Mouse (Mus musculus) heart, postnatal 0 days (tissue): ENCODE results near the gene Elf2. TPM values are rescaled to one million over a fixed set of nuclear protein-coding genes. Genes with fewer than 3 reads are reported as not detected.
A peak's percentile ranks its signal among the peaks of the same experiment; 100 is the strongest.

ENCODE experiments used
- ATAC-seq: fragments of 200-750 bp; cut with Nextera tagmentation; 2 replicates; pipeline ENCODE4 v1.8.0; 2017; ENCODE audit warnings: low read depth, moderate number of reproducible peaks, moderate library complexity; ENCODE audit not compliant: insufficient read depth
- DNase-seq: peaks from one replicate; pipeline ENCODE4 v3.0.0-alpha.2; 2016; ENCODE audit warnings: low spot score
- H3K27ac ChIP-seq: fragments of 300-500 bp; sonication (generic); 2 replicates; pipeline ENCODE4 v1.5.1; 2014; ENCODE audit warnings: low read depth, mild to moderate bottlenecking
- H3K27me3 ChIP-seq: fragments of 300-500 bp; sonication (generic); 2 replicates; pipeline ENCODE4 v1.6.1; 2014; ENCODE audit warnings: low read length, mixed read lengths; ENCODE audit not compliant: control insufficient read depth, insufficient read depth
- H3K36me3 ChIP-seq: fragments of 300-500 bp; sonication (generic); replicated peaks from 2 replicates; pipeline ENCODE4 v1.6.1; 2014; ENCODE audit warnings: low read length, mixed read lengths; ENCODE audit not compliant: control insufficient read depth, insufficient read depth
- H3K4me1 ChIP-seq: fragments of 300-500 bp; sonication (generic); 2 replicates; pipeline ENCODE4 v1.6.1; 2014; ENCODE audit warnings: antibody characterized with exemption; ENCODE audit not compliant: control insufficient read depth, insufficient read depth
- H3K4me2 ChIP-seq: fragments of 300-500 bp; sonication (generic); 2 replicates; pipeline ENCODE4 v1.6.1; 2014; ENCODE audit warnings: low read depth, mild to moderate bottlenecking, low read length, moderate library complexity
- H3K4me3 ChIP-seq: fragments of 300-500 bp; sonication (generic); 2 replicates; pipeline ENCODE4 v1.5.1; 2014; ENCODE audit warnings: low read depth, low read length
- H3K9ac ChIP-seq: fragments of 300-500 bp; sonication (generic); replicated peaks from 2 replicates; pipeline ENCODE4 v1.6.1; 2014; ENCODE audit warnings: low read depth, low read length, mixed read lengths
- H3K9me3 ChIP-seq: fragments of 300-500 bp; sonication (generic); replicated peaks from 2 replicates; pipeline ENCODE4 v1.6.1; 2016; ENCODE audit warnings: low read length; ENCODE audit not compliant: control insufficient read depth
- CTCF ChIP-seq: IDR thresholded peaks from 2 replicates; pipeline ENCODE4 v1.5.1; 2016; ENCODE audit warnings: antibody characterized with exemption, control low read depth, low read depth
- EP300 ChIP-seq: IDR thresholded peaks from 2 replicates; pipeline ENCODE4 v1.6.1; 2016; ENCODE audit warnings: antibody characterized with exemption, low read depth
- WGBS: fragments of 180-500 bp; shearing (Covaris S2); extraction: QIAGEN DNeasy Blood & Tissue Kit; methylation state at CpG from one replicate; pipeline ENCODE4 v1.1.7; 2014; 5-methylcytosine and 5-hydroxymethylcytosine counted together
- polyA plus RNA-seq: library from polyadenylated mRNA; unstranded; fragments of >200 nt; fragmentation: Nextera tagmentation; extraction: Ambion mirVana; gene quantifications from 2 replicates; pipeline ENCODE4 v1.2.1, GENCODE M21; 2015
- total RNA-seq: library from RNA; depleted of rRNA; stranded (reverse); fragments of >200 nt; gene quantifications from 2 replicates; pipeline ENCODE4 v1.2.3, GENCODE M21; 2014; ENCODE audit warnings: low replicate concordance

The Elf2 gene
- total and polyA plus RNA-seq, 2 experiments from 2014 or later = 46.5 to 84.0 TPM

GRCm38 (mm10) chr3:51333234-51333889 lies 7.1 kb downstream of the Elf2 start:
- H3K36me3 ChIP-seq = no peaks in the 10 kb centered on the region
- DNase-seq (peak; percentile 71), ATAC-seq (peak; percentile 87)
- peak overlapping the region; percentile 79 for H3K27ac ChIP-seq
- H3K4me1 ChIP-seq = peaks cover 10% of the 10 kb centered on the region
- peak overlapping the region; percentile 32 for H3K4me3 ChIP-seq
- H3K4me2 ChIP-seq = peak overlapping the region; percentile 46
- H3K9ac ChIP-seq = peak overlapping the region; percentile 22; the same call in 1 of the 2 replicates
- TF ChIP-seq EP300 (peak; percentile 60; the same call in 1 of the 2 replicates), CTCF (no peak)
- 20% methylated on average over 10 of the region's 10 CpGs for WGBS
- no peaks in the 10 kb centered on the region for H3K27me3 ChIP-seq
- no peaks in the 10 kb centered on the region for H3K9me3 ChIP-seq

DNA sequence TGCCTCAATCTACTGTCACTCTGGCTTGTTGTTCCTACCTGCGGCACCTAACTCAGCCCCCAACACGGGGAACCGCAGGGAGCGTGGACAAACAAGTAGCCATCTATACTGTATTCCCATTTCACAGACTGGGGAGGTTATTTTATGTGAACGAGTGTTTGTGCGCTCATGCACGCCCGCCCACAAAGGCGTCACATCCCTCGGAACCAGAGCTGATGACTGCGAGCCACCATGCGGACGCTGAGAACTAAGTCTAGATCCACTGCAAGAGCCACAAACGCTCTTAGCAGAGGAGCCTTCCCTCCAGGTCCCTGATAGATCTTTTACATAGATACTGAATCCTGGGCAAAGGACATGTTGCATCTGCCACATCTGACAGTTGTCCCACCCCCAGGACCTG lies 10.4 kb downstream of the Elf2 start:
- ATAC-seq = no peak

GRCm38 (mm10) chr3:51328546-51328945 lies 11.9 kb downstream of the Elf2 start:
- no peaks in the 10 kb centered on the region for H3K27me3 ChIP-seq
- no peak overlapping the region for H3K4me3 ChIP-seq
- 0 out of 2 replicates have a peak, but pooled peaks cover 4% of the 10 kb centered on the region for H3K9me3 ChIP-seq
- ATAC-seq = no peak
- peaks cover 5% of the 10 kb centered on the region for H3K4me1 ChIP-seq
- no peak overlapping the region for H3K27ac ChIP-seq
- 86% methylated on average over 12 of the region's 12 CpGs for WGBS
- no peak for DNase-seq
- peaks cover 5% of the 10 kb centered on the region for H3K36me3 ChIP-seq
- no peak overlapping the region for H3K4me2 ChIP-seq
- no peak overlapping the region for H3K9ac ChIP-seq
- no peak for TF ChIP-seq CTCF

More for the DNA sequence above, 10.4 kb downstream of the Elf2 start:
- Histone ChIP-seq H3K36me3 (peaks cover 5% of the 10 kb centered on the region; the same call in 1 of the 2 replicates), H3K4me3 (no peak overlapping the region), H3K27me3 (no peaks in the 10 kb centered on the region), H3K9me3 (0 out of 2 replicates have a peak, but pooled peaks cover 4% of the 10 kb centered on the region), H3K27ac (no peak overlapping the region), H3K4me1 (peaks cover 6% of the 10 kb centered on the region), H3K9ac (no peak overlapping the region), H3K4me2 (no peak overlapping the region)
- TF ChIP-seq CTCF (no peak), EP300 (no peak)
- WGBS = 81% methylated on average over 14 of the region's 14 CpGs
- no peak for DNase-seq

DNA sequence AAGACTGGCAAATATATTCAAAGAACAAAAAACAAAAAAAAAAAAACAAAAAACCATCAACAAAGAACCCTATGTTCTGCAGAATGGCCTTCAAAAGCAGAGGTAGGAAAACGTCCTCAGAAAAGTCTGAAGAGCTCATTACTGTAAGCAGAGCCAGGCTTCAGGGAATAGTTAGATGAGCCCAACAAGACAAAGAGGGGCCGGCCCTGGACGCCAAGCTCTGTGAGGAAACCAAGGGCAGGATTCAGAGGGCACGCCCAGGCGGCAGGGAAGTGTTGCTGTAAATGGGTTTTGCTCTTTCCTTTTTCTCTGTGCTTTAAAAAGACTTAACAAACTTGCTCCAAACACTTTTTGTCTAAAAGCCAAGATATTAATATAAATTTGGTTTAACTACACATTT lies 12.6 kb downstream of the Elf2 start:
- Histone ChIP-seq H3K27ac (no peak overlapping the region), H3K27me3 (no peaks in the 10 kb centered on the region), H3K36me3 (peaks cover 10% of the 10 kb centered on the region), H3K4me2 (no peak overlapping the region), H3K9me3 (0 out of 2 replicates have a peak, but pooled peaks cover 4% of the 10 kb centered on the region), H3K9ac (no peak overlapping the region), H3K4me1 (no peaks in the 10 kb centered on the region), H3K4me3 (no peak overlapping the region)
- DNase-seq = no peak
- ATAC-seq = no peak
- WGBS = 66% methylated on average over 5 of the region's 5 CpGs
- TF ChIP-seq CTCF (no peak), EP300 (no peak)

DNA sequence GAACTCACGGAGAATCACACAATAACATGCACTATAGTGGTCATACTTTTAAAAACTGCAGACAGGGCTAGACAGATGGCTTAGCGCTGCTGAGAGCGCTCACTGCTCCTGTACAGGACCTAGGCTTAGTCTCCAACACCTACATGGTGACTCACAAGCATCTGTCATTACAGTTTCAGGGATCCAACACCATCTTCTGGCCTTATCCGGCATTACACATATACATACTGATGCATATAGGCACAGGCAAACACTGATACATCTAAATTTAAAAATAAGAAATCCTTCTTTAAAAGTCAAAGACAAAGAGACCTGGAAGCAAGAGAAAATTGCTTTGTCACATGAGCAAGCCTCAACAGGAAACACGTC lies 13.1 kb downstream of the Elf2 start:
- no peaks in the 10 kb centered on the region for H3K4me1 ChIP-seq
- TF ChIP-seq EP300 (no peak), CTCF (peak; percentile 14)
- ATAC-seq = no peak
- peaks cover 13% of the 10 kb centered on the region for H3K36me3 ChIP-seq
- no peak for DNase-seq
- no peak overlapping the region for H3K4me2 ChIP-seq
- WGBS = 92% methylated on average over 5 of the region's 5 CpGs
- no peak overlapping the region for H3K27ac ChIP-seq
- 0 out of 2 replicates have a peak, but pooled peaks cover 4% of the 10 kb centered on the region for H3K9me3 ChIP-seq
- no peak overlapping the region for H3K9ac ChIP-seq
- no peaks in the 10 kb centered on the region for H3K27me3 ChIP-seq
- no peak overlapping the region for H3K4me3 ChIP-seq
